Mouse (Mus musculus) bone marrow, adult 2 months (tissue): ENCODE results near the gene Trnp1. TPM values are rescaled to one million over a fixed set of nuclear protein-coding genes. Genes with fewer than 3 reads are reported as not detected.

Experiments used
- H3K27ac ChIP-seq: fragments of 200-500 bp; 2 replicates; pipeline ENCODE4 v1.5.1; 2012; ENCODE audit warnings: low read depth, mild to moderate bottlenecking, control low read depth, inconsistent platforms, low read length; ENCODE audit not compliant: control insufficient read depth, poor library complexity, insufficient read depth
- H3K4me1 ChIP-seq: fragments of 200-500 bp; 2 replicates; pipeline ENCODE4 v1.6.1; 2011; ENCODE audit warnings: low read length; ENCODE audit not compliant: control insufficient read depth, insufficient read depth
- H3K4me3 ChIP-seq: fragments of 200-500 bp; replicated peaks from 2 replicates; pipeline ENCODE3; 2011; ENCODE audit warnings: mild to moderate bottlenecking, low read depth, low read length, control low read depth; ENCODE audit not compliant: control insufficient read depth
- CTCF ChIP-seq: fragments of 200-500 bp; IDR thresholded peaks from 2 replicates; pipeline ENCODE4 v1.5.1; 2011; ENCODE audit warnings: low read length, control low read depth; ENCODE audit not compliant: control insufficient read depth, insufficient read depth
- POLR2A ChIP-seq: fragments of 200-500 bp; IDR thresholded peaks from 2 replicates; pipeline ENCODE4 v1.6.1; 2011; ENCODE audit warnings: low read depth, mild to moderate bottlenecking, control low read depth, low read length, borderline replicate concordance; ENCODE audit not compliant: control insufficient read depth
- WGBS: fragments of 180-500 bp; shearing (Covaris S2); methylation state at CpG from one replicate; pipeline ENCODE4 v1.1.7; 2018; 5-methylcytosine and 5-hydroxymethylcytosine counted together
- polyA plus RNA-seq: library from polyadenylated mRNA; stranded (reverse); fragments of >200 nt; gene quantifications from 2 replicates; pipeline ENCODE4 v1.2.4, GENCODE M21; 2011; ENCODE audit warnings: low replicate concordance; ENCODE audit not compliant: missing spikeins, insufficient read depth, insufficient read length

Gene Trnp1
- polyA plus RNA-seq, 1 experiment = 3.9 TPM

- Histone ChIP-seq H3K4me3 (no peak overlapping the region), H3K4me1 (no peaks in the 10 kb centered on the region), H3K27ac (no peak overlapping the region)
- TF ChIP-seq CTCF = no peak
- no peak for TF ChIP-seq POLR2A
- 9% methylated on average over 7 of the region's 7 CpGs for WGBS
Measured at GRCm38 (mm10) chr4:133501514-133501913, 3.2 kb upstream of the Trnp1 start.

- TF ChIP-seq POLR2A (no peak), CTCF (no peak)
- no peaks in the 10 kb centered on the region for H3K4me1 ChIP-seq
- WGBS = 3% methylated on average over 70 of the region's 70 CpGs
- H3K4me3 ChIP-seq = no peak overlapping the region
- H3K27ac ChIP-seq = no peak overlapping the region
Measured at GRCm38 (mm10) chr4:133497461-133498159, 740 bp downstream of the Trnp1 start.

GRCm38 (mm10) chr4:133496738-133497445 is 1.5 kb downstream of the Trnp1 start:
- Histone ChIP-seq H3K27ac (no peak overlapping the region), H3K4me1 (no peaks in the 10 kb centered on the region), H3K4me3 (no peak overlapping the region)
- no peak for TF ChIP-seq CTCF
- TF ChIP-seq POLR2A = no peak
- WGBS = 30% methylated on average over 6 of the region's 6 CpGs

- no peak for TF ChIP-seq POLR2A
- TF ChIP-seq CTCF = no peak
- 30% methylated on average over 7 of the region's 7 CpGs for WGBS
- no peak overlapping the region for H3K27ac ChIP-seq
- H3K4me1 ChIP-seq = no peaks in the 10 kb centered on the region
- H3K4me3 ChIP-seq = no peak overlapping the region
Measured at GRCm38 (mm10) chr4:133495711-133496110, 2.6 kb downstream of the Trnp1 start.

GRCm38 (mm10) chr4:133494867-133495266 is 3.5 kb downstream of the Trnp1 start:
- Histone ChIP-seq H3K4me3 (no peak overlapping the region), H3K27ac (no peak overlapping the region), H3K4me1 (no peaks in the 10 kb centered on the region)
- 65% methylated on average over 4 of the region's 4 CpGs for WGBS
- no peak for TF ChIP-seq CTCF
- no peak for TF ChIP-seq POLR2A

- peak overlapping the region; percentile 25 for H3K4me3 ChIP-seq
- no peaks in the 10 kb centered on the region for H3K4me1 ChIP-seq
- TF ChIP-seq POLR2A (no peak), CTCF (peak; percentile 95)
- H3K27ac ChIP-seq = no peak overlapping the region
- 1% methylated on average over 12 of the region's 12 CpGs for WGBS
Measured at GRCm38 (mm10) chr4:133494432-133494831, 3.9 kb downstream of the Trnp1 start.

- TF ChIP-seq CTCF = no peak
- no peak for TF ChIP-seq POLR2A
- Histone ChIP-seq H3K4me3 (no peak overlapping the region), H3K4me1 (no peaks in the 10 kb centered on the region), H3K27ac (no peak overlapping the region)
- 12% methylated on average over 10 of the region's 12 CpGs for WGBS
Measured at GRCm38 (mm10) chr4:133493895-133494294, 4.5 kb downstream of the Trnp1 start.

GRCm38 (mm10) chr4:133491800-133492199 is 6.5 kb downstream of the Trnp1 start:
- H3K4me1 ChIP-seq = no peaks in the 10 kb centered on the region
- 47% methylated on average over 10 of the region's 10 CpGs for WGBS
- TF ChIP-seq POLR2A (no peak), CTCF (no peak)
- no peak overlapping the region for H3K4me3 ChIP-seq
- H3K27ac ChIP-seq = no peak overlapping the region
